Mouse (Mus musculus) left cerebral cortex, adult 18-20 months (tissue): ENCODE results near the gene Psmd7. TPM values are rescaled to one million over a fixed set of nuclear protein-coding genes. Genes with fewer than 3 reads are reported as not detected.
"Not testable (repeated sequence)": the region's sequence is repeated elsewhere in the genome, so short reads cannot be mapped to it uniquely, and the experiment has no call there.

ENCODE experiments used
- DNase-seq, 2 experiments: peaks; one replicate each; pipeline ENCODE4 v3.0.0; 2021 to 2022; ENCODE audit warnings: low spot score in 2 of 2, mixed read lengths in 1 of 2
- long read RNA-seq, 2 experiments: library from polyadenylated mRNA; stranded (forward); transcript quantifications; one replicate each; pipeline ENCODE4 v2.0.0; 2021
- total RNA-seq, 2 experiments: library from RNA; stranded (reverse); gene quantifications; 2 replicates each; pipeline ENCODE4 v1.2.3; 2021

Gene Psmd7
- total RNA-seq = 100 to 1,000 TPM; 109 to 110 TPM
- long read RNA-seq, experiment 1, transcript Psmd7-201 (7 exons, 1,581 nt) = major isoform, 288 of 303 reads
- long read RNA-seq, experiment 1, partial matches to known transcripts = 5 of 303 reads
- long read RNA-seq, experiment 1, other reads (novel, unspliced or antisense) = 6 of 303 reads
- long read RNA-seq, experiment 2, transcript Psmd7-201 (7 exons, 1,581 nt) = major isoform, 201 of 213 reads
- long read RNA-seq, experiment 2, partial matches to known transcripts = 3 of 213 reads
- long read RNA-seq, experiment 2, other reads (novel, unspliced or antisense) = 8 of 213 reads

DNA sequence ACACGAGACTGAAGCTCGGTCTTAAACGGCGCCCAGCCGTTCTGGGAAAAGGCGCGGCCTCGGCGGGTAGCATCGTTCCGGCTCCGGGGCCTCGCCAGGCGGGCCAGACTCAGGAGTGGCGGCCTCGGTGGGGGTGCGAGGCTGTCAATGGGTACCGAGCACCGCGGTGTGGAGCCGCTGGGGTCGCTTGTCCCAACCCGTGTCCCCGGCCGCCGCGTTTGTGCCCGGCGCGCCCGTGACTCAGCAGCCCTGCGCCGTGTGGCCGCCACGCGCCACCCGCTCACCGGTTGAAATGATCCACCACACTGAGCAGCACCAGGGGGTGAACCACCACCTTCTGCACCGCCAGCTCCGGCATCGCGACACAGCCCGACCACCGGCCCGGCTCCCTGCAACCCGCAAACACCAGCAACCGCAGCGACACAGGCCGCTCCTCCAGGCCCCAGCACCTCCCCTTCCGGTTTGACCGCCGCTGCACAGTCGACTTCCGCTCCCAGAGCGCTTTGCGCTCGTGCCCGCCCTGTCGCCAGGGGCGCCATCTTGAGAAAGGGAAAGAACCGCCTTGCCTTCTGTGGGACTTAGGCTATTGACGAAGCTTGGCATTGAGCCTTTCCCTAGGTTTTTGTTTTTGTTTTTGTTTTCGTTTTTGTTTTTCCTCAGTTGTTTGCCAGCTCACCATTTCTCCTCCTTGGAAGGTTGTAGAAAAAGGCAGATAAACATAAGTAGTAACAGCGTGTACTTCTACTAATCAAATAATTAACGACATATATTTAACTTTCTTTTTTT, at the start of gene Psmd7:
TSS of gene Psmd7 (minus strand) at position 470 of the 786 bp plus-strand sequence.
- DNase-seq = peak; percentile 95 to 96

GRCm38 (mm10) chr8:107633734-107634133, 45.5 kb upstream of the Psmd7 start:
- no peak for DNase-seq

- DNase-seq = no peak
Observed at GRCm38 (mm10) chr8:107629701-107630100, 41.4 kb upstream of the Psmd7 start.

GRCm38 (mm10) chr8:107628501-107629149, 40.4 kb upstream of the Psmd7 start:
- DNase-seq = no peak

- DNase-seq = no peak
Observed at GRCm38 (mm10) chr8:107627881-107628280, 39.6 kb upstream of the Psmd7 start.

GRCm38 (mm10) chr8:107624301-107624700, 36.0 kb upstream of the Psmd7 start:
- DNase-seq = not testable (repeated sequence)

DNA sequence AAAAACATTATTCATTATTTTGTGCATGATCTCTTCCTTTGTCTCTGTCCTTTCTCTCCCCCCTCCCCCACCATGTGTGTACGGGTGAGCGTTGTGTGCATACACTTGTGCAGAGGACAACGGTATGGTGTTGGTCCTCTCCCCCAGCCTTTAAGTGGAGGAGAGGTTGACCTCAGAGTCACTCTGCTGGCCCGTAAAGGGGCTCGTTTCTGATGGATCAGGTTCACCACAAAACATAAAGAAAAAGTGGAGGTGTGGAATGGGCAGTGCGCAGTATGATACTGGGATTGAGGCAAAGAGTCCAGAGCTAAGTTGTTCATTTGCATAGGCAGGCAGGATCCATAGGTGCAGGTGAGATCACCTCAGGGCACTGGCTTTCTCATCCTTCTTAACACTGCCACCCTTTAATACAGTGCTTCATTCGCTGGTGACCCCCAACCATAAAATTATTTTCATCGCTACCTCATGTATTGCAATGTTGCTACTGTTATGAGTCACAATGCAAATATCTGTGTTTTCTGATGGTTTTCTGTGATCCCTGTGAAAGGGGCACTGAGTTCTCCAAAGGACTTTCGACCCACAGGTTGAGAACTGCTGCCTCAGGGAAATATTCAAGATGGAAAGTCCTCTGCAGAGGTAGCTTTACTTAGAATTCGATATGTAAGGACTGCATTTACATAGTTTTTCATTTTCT, 33.8 kb upstream of the Psmd7 start:
- DNase-seq = no peak

- DNase-seq = no peak
Observed at GRCm38 (mm10) chr8:107621136-107621535, 32.9 kb upstream of the Psmd7 start.

DNA sequence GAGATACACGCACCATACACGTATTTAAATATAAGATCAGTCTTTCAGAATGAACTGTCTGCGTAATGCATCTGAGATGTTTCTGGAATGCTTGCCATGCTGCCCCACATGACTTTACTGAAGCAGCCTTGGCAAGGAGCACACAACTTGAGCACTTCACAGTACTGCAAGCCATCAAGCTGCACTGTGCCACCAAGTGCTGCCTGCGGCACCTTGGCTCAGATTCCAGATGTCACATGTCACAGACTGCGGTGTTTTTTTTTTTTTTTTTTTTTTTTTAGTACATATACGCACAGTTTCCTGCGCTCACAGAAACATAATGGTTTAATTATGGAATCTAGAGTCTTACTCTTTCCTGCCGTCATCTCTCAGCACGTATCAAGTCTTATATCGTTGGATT, 30.2 kb upstream of the Psmd7 start:
- no peak for DNase-seq

- no peak for DNase-seq
Observed at GRCm38 (mm10) chr8:107613411-107613810, 25.1 kb upstream of the Psmd7 start.

DNA sequence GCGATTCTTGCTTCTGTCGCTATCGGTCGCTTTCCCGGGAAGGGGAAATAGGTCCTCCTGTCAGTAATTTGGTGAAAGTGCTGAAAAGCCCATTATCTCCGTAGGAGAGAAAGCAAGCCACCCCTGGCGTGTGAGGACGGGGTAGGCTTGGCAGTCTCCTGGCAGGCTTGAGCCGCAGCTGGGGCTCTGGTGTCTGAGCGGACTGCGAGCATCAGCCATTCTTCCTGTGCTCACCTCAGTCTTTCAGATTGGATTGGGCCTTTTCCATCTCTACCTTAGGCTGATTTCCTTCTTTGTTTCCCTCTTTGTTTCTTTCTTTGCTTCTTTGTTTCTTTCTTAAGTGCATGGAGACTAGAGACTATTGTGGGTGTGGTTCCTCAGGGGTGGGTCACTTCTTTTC, 22.6 kb upstream of the Psmd7 start:
- no peak for DNase-seq

GRCm38 (mm10) chr8:107608751-107609150, 20.5 kb upstream of the Psmd7 start:
- no peak for DNase-seq

DNA sequence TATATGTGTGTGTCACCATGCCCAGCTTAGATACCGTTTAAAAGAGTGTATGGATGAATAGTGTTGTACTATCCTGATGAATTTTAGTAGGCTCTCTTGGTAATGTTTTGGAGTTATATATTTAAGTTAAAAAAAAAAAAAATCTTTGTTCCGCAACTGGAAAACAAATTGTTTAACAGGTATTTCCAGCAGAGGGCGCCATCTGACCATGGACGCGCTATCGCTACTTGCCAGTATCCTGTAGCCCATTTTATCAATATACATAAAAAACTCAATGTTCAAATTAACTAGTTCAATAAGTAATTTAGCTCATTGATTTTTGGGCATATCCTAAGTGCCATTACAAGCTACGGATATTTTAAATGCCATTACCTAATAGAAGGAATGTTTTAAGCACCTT, 14.8 kb upstream of the Psmd7 start:
- DNase-seq = peak; percentile 72 to 79

GRCm38 (mm10) chr8:107599691-107600090, 11.4 kb upstream of the Psmd7 start:
- no peak for DNase-seq

DNA sequence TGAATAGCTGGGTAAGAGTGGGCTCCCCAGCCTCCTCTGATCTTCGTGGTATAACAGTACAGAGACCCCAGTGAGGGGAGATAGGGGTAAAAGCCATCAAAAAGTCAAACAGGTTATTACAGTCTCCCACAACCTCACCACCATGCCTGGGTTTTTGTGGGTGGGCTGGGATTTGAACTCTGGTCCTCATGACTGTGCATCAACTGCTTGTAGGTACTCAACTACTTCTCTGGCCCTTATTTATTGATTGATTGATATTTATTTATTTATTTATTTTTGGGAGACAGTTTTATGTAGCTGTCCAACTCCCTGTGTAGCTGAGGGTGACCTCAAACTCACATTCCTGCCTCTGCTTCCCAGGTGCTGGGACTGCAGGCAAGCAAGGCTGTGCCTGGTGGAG, 9.5 kb upstream of the Psmd7 start:
- no peak for DNase-seq

GRCm38 (mm10) chr8:107594817-107595216, 6.6 kb upstream of the Psmd7 start:
- DNase-seq = no peak

- DNase-seq = no peak
Observed at GRCm38 (mm10) chr8:107593967-107594729, 5.9 kb upstream of the Psmd7 start.

DNA sequence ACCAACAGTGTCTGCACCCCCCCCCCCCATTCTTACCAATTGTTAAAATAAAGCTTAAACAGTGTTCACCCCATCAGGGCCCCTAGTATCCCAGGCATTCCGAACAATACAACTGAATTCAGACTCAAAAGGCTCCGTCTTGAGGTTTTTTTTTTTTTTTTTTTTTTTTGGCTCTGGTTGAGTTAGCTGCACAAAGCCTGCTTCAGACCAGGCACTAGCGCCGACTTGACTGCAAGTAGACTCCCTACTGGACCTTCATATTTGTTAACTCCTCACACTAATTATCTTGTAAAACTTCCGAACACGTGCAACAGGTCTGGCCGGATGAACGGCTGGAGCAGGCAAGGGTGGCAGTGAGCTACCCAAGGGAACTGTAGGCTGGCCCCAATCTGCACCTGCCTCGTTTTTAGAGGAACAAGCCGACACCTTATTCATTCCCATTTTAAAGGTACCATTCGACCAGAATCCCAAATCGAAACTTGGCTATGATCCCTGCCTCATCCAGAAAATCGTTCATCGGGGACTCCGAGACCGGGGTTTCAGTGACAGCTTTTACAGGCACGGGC, 752 bp downstream of the Psmd7 start:
- peak in 1 of 2 experiments; percentile 9 for DNase-seq

DNA sequence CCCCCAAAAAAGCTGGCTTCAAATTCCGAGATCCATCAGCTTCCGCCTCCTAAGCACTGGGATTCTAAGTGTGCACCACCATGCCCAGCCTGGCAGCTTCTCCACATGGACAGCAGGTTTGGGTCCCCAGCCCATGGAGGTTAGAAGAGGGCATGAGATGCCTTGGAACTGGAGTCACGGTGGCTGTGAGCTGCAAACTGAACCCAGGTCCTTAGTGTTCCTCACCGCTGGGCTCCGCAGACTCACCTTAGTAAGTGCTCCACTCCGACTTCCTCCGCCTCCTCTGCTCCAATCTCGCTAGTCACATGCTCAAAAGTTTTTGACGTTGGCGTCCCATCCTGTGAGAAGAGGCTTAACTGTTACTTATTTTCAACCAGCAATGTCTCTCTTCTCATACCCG, 6.1 kb downstream of the Psmd7 start:
- DNase-seq = no peak

GRCm38 (mm10) chr8:107581536-107581935, 6.7 kb downstream of the Psmd7 start:
- DNase-seq = no peak
